Mouse (Mus musculus): ENCODE results near the gene Tmcc1.
"Not testable (repeated sequence)": the region's sequence is repeated elsewhere in the genome, so short reads cannot be mapped to it uniquely, and the experiment has no call there.

Tmcc1 gene

DNA sequence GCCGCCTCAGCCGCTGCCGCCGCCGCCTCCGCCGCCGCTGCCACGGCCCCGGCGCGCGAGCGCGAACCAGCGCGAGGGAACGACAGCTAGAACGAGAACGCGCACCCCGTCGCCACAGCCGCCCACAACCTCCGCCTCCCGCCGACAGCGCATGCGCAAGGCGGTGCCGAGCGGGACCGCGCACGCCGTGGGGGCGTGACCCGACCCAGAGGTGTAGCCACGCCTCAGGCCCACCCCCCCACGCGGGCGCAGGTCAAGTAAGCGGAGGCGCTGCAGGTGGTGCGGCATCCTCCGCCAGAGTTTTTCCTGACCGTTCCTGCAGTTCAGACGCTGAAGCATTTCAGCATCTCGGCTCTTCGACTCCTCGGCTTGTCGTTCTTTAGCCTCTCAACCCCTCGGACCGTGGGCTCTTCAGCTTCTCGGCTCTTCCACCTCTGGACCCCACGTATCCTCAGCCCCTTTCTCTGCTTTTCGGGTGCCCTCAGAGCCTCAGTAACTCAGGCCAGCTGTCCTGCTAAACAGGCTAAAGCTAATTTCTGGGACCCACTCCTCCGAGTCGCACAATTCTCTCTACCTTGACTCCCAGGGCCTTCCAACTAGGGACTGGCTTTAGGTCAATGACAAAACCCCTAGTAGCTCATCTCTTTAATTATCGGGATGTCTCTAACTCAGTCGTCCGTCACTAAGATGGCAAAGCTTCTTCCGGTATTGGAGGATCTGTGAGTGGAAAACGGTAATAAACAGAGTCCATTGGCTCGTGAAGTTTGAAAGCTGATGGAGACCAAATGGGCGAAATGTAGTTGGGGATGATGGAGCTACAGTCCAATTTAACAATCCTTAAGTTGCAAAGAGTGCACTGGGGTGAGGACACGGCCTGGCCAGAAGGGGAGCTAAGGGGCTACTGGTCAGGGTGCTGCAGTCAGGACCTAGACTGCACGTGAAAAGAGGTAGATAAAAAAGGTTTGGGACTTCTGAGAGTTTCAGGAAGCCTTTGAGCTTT is at the start of gene Tmcc1:
Gene Tmcc1, minus strand, starts transcription at position 93 of the 1,000 bp plus-strand sequence.
- peak; percentile 99 to 100 for DNase-seq

GRCm38 (mm10) chr6:116240371-116240770 is 47.1 kb upstream of the Tmcc1 start:
- DNase-seq, result no peak

DNA sequence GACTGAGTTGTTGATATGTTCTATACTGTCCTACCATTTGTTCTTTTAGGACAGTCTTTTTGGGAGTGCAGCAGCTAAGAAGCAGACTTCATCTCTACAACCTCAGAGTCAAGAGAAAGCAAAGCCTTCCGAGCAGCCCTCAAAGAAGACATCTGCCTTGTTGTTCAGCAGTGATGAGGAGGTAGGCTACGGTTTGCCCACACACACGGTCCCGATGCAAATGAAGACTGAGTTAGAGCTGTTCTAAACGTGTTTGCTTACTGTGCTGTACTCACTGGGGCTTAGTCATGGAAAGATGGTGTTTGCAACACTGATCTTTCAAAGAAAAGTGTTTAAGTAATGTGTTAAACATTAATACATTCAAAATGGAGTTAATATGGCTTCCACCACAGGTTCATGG is 44.8 kb upstream of the Tmcc1 start:
- no peak for DNase-seq

DNA sequence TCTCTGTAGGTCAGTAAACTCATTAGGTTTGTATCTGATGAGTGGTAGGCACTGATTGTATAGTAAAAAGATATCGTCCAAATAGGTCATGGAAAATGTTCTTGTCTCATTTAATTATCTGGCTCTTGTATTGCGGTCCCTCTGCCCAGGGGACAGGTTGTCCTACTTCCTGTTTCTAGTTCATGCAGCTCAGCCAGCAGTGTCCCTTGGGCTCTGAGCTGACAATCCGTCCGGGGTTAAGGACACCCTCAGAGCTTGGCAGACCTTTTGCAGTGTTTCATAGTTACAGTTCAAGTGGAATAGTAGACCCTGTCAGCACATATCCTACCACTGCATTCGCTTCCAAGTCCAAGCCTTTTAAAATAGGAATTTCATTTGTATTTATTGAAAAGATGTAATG is 42.0 kb upstream of the Tmcc1 start:
- DNase-seq, result no peak

DNA sequence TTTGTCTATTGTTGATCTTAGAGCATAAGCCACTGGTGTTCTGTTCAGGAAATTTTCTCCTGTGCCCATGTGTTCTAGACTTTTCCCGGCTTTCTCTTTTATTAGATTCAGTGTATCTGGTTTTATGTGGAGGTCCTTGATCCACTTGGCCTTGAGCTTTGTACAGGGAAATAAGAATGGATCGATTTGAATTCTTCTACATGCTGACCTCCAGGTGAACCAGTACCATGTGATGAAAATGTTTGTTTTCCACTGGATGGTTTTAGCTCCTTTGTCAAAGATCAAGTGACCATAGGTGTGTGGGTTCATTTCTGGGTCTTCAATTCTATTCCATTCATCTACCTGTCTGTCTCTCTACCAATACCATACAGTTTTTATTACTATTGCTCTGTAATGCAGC is 41.5 kb upstream of the Tmcc1 start:
- DNase-seq, result not testable (repeated sequence)

DNA sequence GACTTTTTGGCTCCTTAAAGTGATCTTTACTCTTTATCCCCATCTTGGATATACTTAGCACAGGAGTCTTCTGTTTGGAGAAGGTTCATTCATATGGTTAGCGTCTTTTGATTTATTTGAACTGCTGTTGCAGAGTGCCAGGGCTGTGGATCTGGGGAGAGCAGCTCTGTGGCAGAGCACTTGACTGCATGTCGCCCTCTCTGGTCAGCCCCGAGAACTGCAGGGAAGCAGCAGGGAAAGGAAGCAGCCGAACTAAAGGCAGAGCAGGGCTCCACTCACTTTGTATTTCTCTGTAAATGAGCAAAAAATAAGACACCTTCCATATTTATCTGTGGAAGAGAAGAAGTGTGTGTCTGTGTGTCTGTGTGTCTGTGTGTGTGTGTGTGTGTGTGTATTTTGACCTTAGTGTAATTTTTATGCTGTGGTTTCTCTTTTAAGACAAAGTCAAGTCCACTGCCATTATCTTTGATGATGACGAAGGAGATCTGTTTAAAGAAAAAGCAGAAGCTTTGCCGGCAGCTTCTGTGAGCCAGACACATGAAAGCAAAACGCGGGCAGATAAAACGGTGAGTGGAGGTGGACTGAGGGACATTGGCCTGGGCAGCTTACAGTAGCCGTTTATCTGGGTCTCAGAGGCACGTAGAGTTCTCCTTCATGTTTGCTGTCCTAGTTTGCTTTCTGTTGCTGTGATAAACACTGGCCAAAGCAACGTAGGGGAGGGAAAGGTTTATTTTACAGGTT is 35.7 kb upstream of the Tmcc1 start:
- DNase-seq, result peak; percentile 71

GRCm38 (mm10) chr6:116227767-116228166 is 34.5 kb upstream of the Tmcc1 start:
- no peak for DNase-seq

GRCm38 (mm10) chr6:116207729-116208534 is 14.6 kb upstream of the Tmcc1 start, which contains the start of gene Washc2:
Gene Washc2, plus strand, starts transcription at chr6:116208038.
- peak; percentile 95 for DNase-seq

DNA sequence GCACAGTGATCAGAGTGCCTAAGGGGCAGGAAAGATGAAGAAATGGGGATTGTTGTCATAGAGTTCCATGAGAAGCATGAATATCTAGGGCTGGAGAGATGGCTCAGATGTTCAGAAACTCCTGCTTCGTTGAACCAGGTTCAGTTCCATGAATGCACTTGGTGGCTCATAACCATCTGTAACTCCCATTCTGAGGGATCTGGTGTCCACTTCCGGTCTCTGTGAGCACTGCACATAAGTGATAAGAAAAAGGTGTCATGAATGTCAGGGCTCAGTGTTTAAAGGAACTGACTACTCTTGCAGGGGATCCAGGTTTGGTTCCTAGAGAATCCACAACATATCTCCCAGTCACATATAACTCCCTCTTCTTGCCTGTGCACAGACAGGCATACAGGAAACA is 6.4 kb upstream of the Tmcc1 start:
- no peak for DNase-seq

DNA sequence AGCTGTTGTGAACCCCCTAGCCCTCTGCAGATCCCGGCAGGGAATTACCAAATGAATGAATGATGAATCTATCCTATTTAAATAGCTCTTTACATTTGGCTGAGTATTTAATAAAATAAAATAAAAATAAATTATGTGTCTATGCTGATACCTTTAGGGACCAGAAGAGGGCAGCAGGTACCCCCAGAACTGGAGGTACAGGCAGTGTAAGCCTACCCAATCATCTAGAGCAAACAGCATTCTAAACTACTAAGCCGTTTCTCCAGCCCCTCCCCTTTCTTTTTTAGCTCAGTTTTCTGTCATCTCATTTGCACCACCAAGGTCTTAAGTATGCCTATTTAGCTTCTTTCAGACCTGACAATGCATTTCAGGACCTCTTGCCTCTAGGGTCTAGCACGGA is 4.9 kb upstream of the Tmcc1 start:
- peak; percentile 45 to 58 for DNase-seq

GRCm38 (mm10) chr6:116195811-116196210 is 2.5 kb upstream of the Tmcc1 start:
- DNase-seq, result no peak

GRCm38 (mm10) chr6:116192809-116193311 is 426 bp downstream of the Tmcc1 start:
- no peak for DNase-seq

- no peak for DNase-seq
Observed at GRCm38 (mm10) chr6:116189417-116189816, 3.9 kb downstream of the Tmcc1 start.

DNA sequence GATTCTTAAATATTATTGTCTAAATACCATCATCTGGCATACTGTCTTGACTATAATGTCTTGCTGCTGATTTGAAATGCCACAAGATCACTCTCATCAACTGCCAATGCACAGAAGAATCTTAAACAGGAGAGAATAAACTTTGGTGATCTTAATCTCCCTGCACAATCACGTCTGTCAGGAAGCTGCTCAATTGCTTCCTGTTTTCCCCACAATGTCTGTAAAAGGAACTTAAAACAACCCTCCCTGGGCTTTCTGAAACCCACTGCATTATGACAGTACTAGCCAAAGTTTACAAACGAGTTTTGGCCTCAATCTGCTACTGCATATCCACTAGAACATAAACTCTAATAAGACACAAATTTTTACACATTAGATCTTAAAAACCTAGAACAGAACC is 6.8 kb downstream of the Tmcc1 start:
- no peak for DNase-seq

- no peak for DNase-seq
Observed at GRCm38 (mm10) chr6:116183509-116183908, 9.8 kb downstream of the Tmcc1 start.

GRCm38 (mm10) chr6:116180731-116181130 is 12.6 kb downstream of the Tmcc1 start:
- DNase-seq, result no peak

DNA sequence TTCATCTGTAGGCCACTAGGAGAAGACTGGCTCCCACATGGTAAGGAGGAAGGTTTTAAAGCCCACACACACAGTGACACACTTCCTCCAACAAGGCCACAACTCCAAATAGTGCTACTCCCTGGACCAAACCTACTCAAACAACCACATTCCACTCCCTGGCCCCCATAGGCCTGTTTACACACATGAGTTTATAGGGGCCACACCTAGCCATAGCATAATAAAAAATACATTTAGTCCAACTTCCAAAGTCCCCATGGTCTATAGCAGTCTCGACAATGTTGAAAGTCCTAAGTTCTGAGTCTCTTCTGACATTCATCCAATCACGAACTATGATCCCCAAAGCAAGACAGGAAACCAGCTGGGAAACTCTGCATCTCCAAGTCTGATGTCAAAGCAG is 14.9 kb downstream of the Tmcc1 start:
- DNase-seq, result no peak

DNA sequence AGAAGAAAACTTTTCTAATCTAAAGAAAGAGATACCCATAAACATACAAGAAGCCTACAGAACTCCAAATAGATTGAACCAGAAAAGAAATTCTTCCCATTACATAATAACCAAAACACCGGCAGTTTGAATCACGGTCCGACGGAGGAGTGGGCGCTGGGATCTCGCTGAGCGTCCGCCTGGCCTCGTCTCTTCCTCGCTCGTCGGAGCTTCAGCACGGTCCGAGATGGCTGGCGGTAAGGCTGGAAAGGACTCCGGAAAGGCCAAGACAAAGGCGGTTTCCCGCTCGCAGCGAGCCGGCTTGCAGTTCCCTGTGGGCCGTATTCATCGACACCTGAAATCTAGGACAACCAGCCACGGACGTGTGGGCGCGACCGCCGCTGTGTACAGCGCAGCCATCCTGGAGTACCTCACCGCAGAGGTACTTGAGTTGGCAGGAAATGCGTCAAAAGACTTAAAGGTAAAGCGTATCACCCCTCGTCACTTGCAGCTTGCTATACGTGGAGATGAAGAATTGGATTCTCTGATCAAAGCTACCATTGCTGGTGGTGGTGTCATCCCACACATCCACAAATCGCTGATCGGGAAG is 19.7 kb downstream of the Tmcc1 start:
- not testable (repeated sequence) for DNase-seq

GRCm38 (mm10) chr6:116166383-116166782 is 26.9 kb downstream of the Tmcc1 start:
- no peak for DNase-seq

GRCm38 (mm10) chr6:116154854-116155624 is 38.2 kb downstream of the Tmcc1 start:
- no peak for DNase-seq

GRCm38 (mm10) chr6:116147386-116147785 is 45.9 kb downstream of the Tmcc1 start:
- DNase-seq, result no peak

All from B cell, adult 2 months (primary cell).